Mouse (Mus musculus) heart, embryonic 11.5 days (tissue): Measurements from ENCODE around the gene Rap1a. TPM values are rescaled to one million over a fixed set of nuclear protein-coding genes. Genes with fewer than 3 reads are reported as not detected.

Source experiments
- ATAC-seq: fragments of 200-750 bp; cut with Nextera tagmentation; replicated peaks from 2 replicates; pipeline ENCODE4 v1.8.0; 2017; ENCODE audit warnings: moderate library complexity; ENCODE audit not compliant: insufficient number of reproducible peaks, low FRiP score, low TSS enrichment
- H3K27ac ChIP-seq: fragments of 300-500 bp; sonication (generic); 2 replicates; pipeline ENCODE4 v1.5.1; 2014; ENCODE audit warnings: mild to moderate bottlenecking, low read depth, low read length
- H3K27me3 ChIP-seq: fragments of 300-500 bp; sonication (generic); 2 replicates; pipeline ENCODE4 v1.6.1; 2014; ENCODE audit warnings: mild to moderate bottlenecking, low read length, mixed read lengths; ENCODE audit not compliant: control insufficient read depth, insufficient read depth
- H3K36me3 ChIP-seq: fragments of 300-500 bp; sonication (generic); 2 replicates; pipeline ENCODE4 v1.6.1; 2014; ENCODE audit warnings: mild to moderate bottlenecking, low read length, moderate library complexity, mixed read lengths; ENCODE audit not compliant: control insufficient read depth, insufficient read depth
- H3K4me1 ChIP-seq: fragments of 300-500 bp; sonication (generic); 2 replicates; pipeline ENCODE4 v1.6.1; 2014; ENCODE audit warnings: low read length; ENCODE audit not compliant: control insufficient read depth, insufficient read depth
- H3K4me2 ChIP-seq: fragments of 300-500 bp; sonication (generic); 2 replicates; pipeline ENCODE4 v1.6.1; 2014; ENCODE audit warnings: mild to moderate bottlenecking, moderate library complexity
- H3K4me3 ChIP-seq: fragments of 300-500 bp; sonication (generic); 2 replicates; pipeline ENCODE4 v1.5.1; 2014; ENCODE audit warnings: low read depth, low read length
- H3K9ac ChIP-seq: fragments of 300-500 bp; sonication (generic); 2 replicates; pipeline ENCODE4 v1.6.1; 2014; ENCODE audit warnings: mild to moderate bottlenecking, low read depth, low read length, moderate library complexity
- H3K9me3 ChIP-seq: fragments of 300-500 bp; sonication (generic); replicated peaks from 2 replicates; pipeline ENCODE4 v1.6.1; 2016; ENCODE audit warnings: low read length; ENCODE audit not compliant: control insufficient read depth
- whole genome bisulfite sequencing: fragments of 180-500 bp; shearing (Covaris S2); extraction: QIAGEN DNeasy Blood & Tissue Kit; methylation state at CpG from one replicate; pipeline ENCODE4 v1.1.7; 2014; ENCODE audit not compliant: insufficient replicate concordance; 5-methylcytosine and 5-hydroxymethylcytosine counted together
- polyA plus RNA-seq: library from polyadenylated mRNA; unstranded; fragments of >200 nt; fragmentation: Nextera tagmentation; extraction: Ambion mirVana; gene quantifications from 2 replicates; pipeline ENCODE4 v1.2.1, GENCODE M21; 2014

The Rap1a gene
- polyA plus RNA-seq, 1 experiment from 2014 or later, result 77.5 TPM

DNA sequence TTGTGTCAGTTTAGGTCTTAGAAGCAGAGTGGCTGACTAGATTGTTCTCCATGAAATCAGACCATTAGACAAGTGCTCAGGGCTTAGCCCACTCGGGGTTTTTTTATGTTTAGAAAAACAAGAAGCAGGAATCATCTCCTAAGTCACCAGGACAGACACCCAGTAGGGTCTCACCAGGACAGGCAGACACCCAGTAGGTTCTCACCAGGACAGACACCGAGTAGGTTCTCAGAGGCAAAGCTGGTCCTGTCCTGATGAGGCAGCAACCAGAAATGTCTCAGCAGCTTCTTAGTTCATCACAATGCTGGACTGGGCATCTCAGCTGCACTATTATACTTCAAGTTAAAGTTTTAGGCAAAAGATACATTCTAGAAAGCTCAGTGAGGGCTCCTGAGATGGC lies 23.6 kb upstream of the Rap1a start:
- Histone ChIP-seq H3K27ac (no peak overlapping the region), H3K4me1 (peaks cover 18% of the 10 kb centered on the region), H3K4me2 (no peak overlapping the region), H3K27me3 (peaks cover 30% of the 10 kb centered on the region), H3K36me3 (no peaks in the 10 kb centered on the region), H3K9ac (no peak overlapping the region), H3K9me3 (no peaks in the 10 kb centered on the region), H3K4me3 (no peak overlapping the region)
- whole genome bisulfite sequencing, result 44% methylated on average over 2 of the region's 2 CpGs
- ATAC-seq, result no peak

DNA sequence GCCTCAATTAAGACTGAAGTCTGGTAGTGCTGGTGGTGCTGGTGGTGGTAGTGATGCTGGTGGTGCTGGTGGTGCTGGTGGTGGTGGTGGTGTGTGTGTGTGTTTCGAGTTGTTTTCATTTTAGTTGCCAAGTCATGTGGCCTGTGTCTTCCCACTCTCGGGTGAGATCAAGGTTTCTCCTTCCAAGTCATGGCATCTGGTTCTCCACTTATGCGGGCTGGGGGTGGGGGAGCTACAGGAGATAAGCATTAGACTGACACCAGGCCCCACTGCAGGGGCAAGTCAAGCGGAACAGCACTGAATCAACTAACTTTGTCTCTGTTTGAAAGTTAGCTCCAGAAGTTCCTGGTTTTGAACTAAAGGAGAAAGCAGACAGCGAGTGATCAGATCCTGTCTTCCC lies 23.0 kb upstream of the Rap1a start:
- H3K4me3 ChIP-seq, result no peak overlapping the region
- H3K27me3 ChIP-seq, result peaks cover 34% of the 10 kb centered on the region
- 18% methylated on average over 5 of the region's 5 CpGs for WGBS
- peaks cover 18% of the 10 kb centered on the region for H3K4me1 ChIP-seq
- no peak for ATAC-seq
- H3K4me2 ChIP-seq, result no peak overlapping the region; the same call in 1 of the 2 replicates
- H3K27ac ChIP-seq, result no peak overlapping the region
- no peaks in the 10 kb centered on the region for H3K36me3 ChIP-seq
- no peaks in the 10 kb centered on the region for H3K9me3 ChIP-seq
- no peak overlapping the region for H3K9ac ChIP-seq

DNA sequence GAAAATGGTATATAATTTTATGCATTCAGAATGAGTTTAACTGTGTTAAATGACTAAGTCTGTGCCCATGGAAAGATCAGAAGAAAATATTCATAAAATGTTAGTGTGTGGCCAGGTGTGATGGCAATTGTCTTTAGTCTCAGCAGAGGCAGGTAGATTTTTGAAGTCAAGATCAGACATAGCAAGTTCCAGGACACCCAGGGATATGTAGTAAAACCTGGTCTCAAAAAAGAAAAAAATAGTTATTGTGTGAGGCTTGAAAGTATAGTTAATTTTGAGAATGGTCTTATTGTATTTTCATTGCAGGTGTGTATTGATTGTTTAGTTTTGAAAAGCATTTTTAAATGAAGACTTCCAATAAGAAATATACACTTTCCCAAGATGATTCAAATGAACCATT lies 22.5 kb upstream of the Rap1a start:
- H3K9me3 ChIP-seq, result no peaks in the 10 kb centered on the region
- no peak overlapping the region for H3K27ac ChIP-seq
- ATAC-seq, result no peak
- no peak overlapping the region for H3K4me2 ChIP-seq
- H3K4me1 ChIP-seq, result peaks cover 20% of the 10 kb centered on the region
- H3K27me3 ChIP-seq, result peaks cover 37% of the 10 kb centered on the region
- H3K9ac ChIP-seq, result no peak overlapping the region
- H3K4me3 ChIP-seq, result no peak overlapping the region
- no peaks in the 10 kb centered on the region for H3K36me3 ChIP-seq

DNA sequence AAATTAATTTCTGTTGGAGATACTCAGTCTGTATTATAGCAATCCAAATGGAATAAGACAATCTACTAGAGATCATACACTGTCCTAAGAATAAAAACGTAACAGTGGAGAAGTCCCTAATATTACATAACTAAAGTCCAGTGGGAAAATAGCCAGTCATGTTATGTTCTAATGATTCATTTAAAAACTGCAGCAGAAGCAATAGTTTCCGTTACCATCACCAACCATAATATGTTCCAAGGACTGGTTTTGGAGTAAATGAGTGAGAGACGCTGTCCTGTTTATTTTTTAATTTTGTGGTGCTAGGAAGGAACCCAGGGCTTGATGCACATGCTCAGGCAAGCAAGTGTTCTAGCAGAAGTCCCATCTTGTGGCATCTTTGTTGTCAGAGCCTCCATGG lies 20.4 kb upstream of the Rap1a start:
- Histone ChIP-seq H3K4me3 (no peak overlapping the region), H3K27ac (no peak overlapping the region), H3K36me3 (no peaks in the 10 kb centered on the region), H3K9ac (no peak overlapping the region), H3K4me2 (no peak overlapping the region), H3K27me3 (peaks cover 45% of the 10 kb centered on the region), H3K9me3 (no peaks in the 10 kb centered on the region), H3K4me1 (peaks cover 25% of the 10 kb centered on the region)
- ATAC-seq, result no peak
- WGBS, result 83% methylated on average over 3 of the region's 3 CpGs

DNA sequence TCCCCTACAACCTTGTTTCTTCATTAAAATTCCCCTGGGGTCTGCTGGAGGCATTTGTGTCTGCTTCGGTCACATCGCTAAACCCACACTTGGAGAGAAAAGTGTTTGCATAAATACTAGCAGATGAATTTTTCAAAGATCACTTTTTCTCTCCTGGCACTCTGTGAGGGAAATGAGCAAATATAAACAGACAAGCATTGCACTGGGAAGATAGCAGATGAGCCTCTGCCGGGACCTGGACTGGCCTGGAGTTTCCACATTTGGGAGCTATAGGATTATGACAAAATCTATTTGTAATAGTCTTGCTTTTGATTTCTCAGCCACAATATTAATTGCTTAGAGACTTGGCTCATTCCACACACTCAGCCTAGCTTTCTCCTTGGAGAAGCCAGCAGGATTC lies 19.1 kb upstream of the Rap1a start:
- Histone ChIP-seq H3K4me3 (no peak overlapping the region), H3K4me1 (peaks cover 31% of the 10 kb centered on the region), H3K27ac (no peak overlapping the region), H3K4me2 (no peak overlapping the region), H3K9ac (no peak overlapping the region), H3K9me3 (no peaks in the 10 kb centered on the region), H3K36me3 (no peaks in the 10 kb centered on the region), H3K27me3 (peaks cover 45% of the 10 kb centered on the region)
- 78% methylated on average over 3 of the region's 3 CpGs for WGBS
- ATAC-seq, result no peak

DNA sequence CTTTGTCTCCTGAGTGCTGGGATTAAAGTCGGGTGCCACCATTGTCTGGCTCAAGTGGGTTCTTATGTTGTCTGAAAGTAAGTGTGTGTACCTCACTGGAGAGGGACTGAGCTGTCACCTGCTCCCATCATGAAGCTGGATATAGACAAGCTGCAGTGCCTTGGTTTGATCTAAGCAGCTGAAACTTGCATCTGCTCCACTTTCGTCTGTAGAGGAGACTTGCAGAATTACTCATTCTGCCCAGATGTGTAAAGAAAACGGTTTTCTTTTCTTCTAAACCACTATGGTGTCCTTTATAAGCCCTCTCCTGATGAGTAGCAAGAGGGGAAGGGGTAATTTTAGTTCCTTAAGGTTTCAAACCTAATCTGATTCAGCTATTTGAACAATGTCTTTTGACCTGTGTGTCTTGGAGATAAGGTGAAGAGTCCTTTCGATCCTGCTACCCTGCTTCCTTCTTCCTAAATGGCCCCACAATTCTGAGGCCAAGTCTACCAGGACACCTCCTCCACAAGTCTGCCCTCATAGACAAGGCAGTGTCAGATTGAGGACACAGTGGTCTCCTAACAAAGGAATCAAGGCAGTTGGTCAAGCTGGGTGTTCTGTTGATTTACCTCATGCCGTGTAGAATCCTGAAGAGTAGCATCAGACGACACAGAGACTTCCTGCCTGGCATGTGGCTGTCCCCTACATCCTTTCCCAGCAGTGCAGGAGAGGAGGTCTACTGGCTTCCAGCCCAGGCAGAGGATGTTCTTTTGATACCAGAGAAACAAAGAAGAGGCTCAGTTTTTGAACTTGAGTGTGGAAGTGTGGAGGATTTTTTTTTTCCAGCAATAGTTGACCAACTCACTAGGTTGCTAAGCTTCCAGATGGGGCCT lies 17.2 kb upstream of the Rap1a start:
- Histone ChIP-seq H3K36me3 (no peaks in the 10 kb centered on the region), H3K4me1 (peaks cover 27% of the 10 kb centered on the region), H3K9ac (no peak overlapping the region), H3K9me3 (no peaks in the 10 kb centered on the region), H3K4me2 (no peak overlapping the region), H3K27ac (no peak overlapping the region), H3K4me3 (no peak overlapping the region), H3K27me3 (peaks cover 55% of the 10 kb centered on the region)
- 42% methylated on average over 6 of the region's 6 CpGs for WGBS
- no peak for ATAC-seq

DNA sequence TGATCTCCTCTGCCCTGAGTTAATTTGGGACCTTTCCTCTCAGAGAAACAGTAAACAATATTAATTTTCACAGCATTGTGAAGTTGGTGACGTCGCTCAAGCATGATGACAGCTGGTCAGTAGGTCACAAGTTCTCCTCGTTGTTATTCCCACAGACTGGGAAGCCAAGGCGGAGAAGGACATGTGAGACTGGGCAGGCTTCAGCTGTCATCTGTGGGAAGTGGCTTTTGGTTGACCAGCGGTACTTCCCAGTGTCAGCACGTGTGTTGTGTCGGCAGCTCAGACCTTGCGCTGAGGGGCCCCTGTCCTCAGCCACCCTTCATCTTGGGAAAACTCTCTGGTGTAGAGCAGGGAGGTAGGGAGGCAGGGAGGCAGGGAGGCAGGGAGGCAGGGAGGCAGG lies 15.0 kb upstream of the Rap1a start:
- Histone ChIP-seq H3K4me2 (peak overlapping the region; percentile 29; the same call in 1 of the 2 replicates), H3K27me3 (peaks cover 58% of the 10 kb centered on the region), H3K9me3 (no peaks in the 10 kb centered on the region), H3K27ac (no peak overlapping the region), H3K36me3 (no peaks in the 10 kb centered on the region), H3K4me1 (peaks cover 33% of the 10 kb centered on the region), H3K9ac (no peak overlapping the region), H3K4me3 (no peak overlapping the region)
- ATAC-seq, result peak; percentile 65
- 15% methylated on average over 8 of the region's 8 CpGs for WGBS

DNA sequence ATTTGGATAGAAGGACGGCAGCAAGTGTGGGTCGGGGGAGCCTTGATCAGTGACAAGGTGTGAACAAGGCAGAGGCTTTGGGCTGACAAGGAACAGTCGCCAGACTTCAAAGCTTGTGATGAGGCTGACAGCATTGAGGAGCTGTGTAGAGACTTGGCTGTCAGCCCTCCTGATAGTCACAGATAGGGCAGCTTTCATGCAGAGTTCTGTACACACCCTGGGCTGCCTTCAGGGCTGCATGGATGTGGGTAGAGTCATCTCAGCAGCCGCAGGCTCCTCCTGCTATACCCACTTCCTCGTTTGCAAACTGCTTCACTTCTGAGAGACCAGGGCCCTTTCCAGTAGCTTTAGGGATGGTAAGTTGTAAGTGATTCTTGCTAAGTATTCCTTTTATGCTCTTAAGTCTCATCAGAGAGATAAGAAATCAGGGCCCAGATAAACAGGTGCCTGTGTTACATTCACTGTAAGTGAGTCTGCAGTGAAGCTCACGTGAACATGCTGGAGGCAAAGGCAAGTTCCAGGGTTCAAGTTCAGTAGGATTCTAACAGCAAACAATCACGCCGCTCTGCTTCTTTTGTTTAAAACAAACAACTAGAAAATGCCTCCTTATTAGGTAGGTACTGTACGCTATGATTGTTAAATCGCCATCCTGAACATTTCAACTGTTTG lies 14.2 kb upstream of the Rap1a start:
- H3K9ac ChIP-seq, result no peak overlapping the region
- H3K4me3 ChIP-seq, result no peak overlapping the region
- H3K9me3 ChIP-seq, result no peaks in the 10 kb centered on the region
- no peaks in the 10 kb centered on the region for H3K36me3 ChIP-seq
- peaks cover 53% of the 10 kb centered on the region for H3K27me3 ChIP-seq
- peak; percentile 80 for ATAC-seq
- WGBS, result 38% methylated on average over 10 of the region's 10 CpGs
- H3K4me2 ChIP-seq, result peak overlapping the region; percentile 29
- H3K27ac ChIP-seq, result no peak overlapping the region
- peaks cover 33% of the 10 kb centered on the region for H3K4me1 ChIP-seq
